Mouse (Mus musculus) embryonic facial prominence, embryonic 13.5 days (tissue): ENCODE data around the gene Pls3. TPM values are rescaled to one million over a fixed set of nuclear protein-coding genes. Genes with fewer than 3 reads are reported as not detected.
A peak's percentile ranks its signal among the peaks of the same experiment; 100 is the strongest.

ENCODE experiments used
- ATAC-seq: fragments of 200-750 bp; cut with Nextera tagmentation; 2 replicates; pipeline ENCODE4 v1.8.0; 2017; ENCODE audit warnings: low read depth; ENCODE audit not compliant: insufficient number of reproducible peaks, insufficient read depth, low FRiP score, low TSS enrichment
- H3K27ac ChIP-seq: fragments of 300-500 bp; sonication (generic); 2 replicates; pipeline ENCODE4 v1.5.1; 2015; ENCODE audit warnings: moderate library complexity, mild to moderate bottlenecking, inconsistent platforms
- H3K27me3 ChIP-seq: fragments of 300-500 bp; sonication (generic); 2 replicates; pipeline ENCODE4 v1.6.1; 2015; ENCODE audit warnings: mild to moderate bottlenecking, inconsistent platforms
- H3K36me3 ChIP-seq: fragments of 300-500 bp; sonication (generic); 2 replicates; pipeline ENCODE4 v1.6.1; 2015; ENCODE audit warnings: mild to moderate bottlenecking, inconsistent platforms
- H3K4me1 ChIP-seq: fragments of 300-500 bp; sonication (generic); 2 replicates; pipeline ENCODE4 v1.6.1; 2015; ENCODE audit warnings: inconsistent platforms
- H3K4me2 ChIP-seq: fragments of 300-500 bp; sonication (generic); 2 replicates; pipeline ENCODE4 v1.6.1; 2015; ENCODE audit warnings: moderate library complexity, mild to moderate bottlenecking, inconsistent platforms
- H3K4me3 ChIP-seq: fragments of 300-500 bp; sonication (generic); 2 replicates; pipeline ENCODE4 v1.5.1; 2015; ENCODE audit warnings: mild to moderate bottlenecking, inconsistent platforms
- H3K9ac ChIP-seq: fragments of 300-500 bp; sonication (generic); 2 replicates; pipeline ENCODE4 v1.6.1; 2015; ENCODE audit warnings: mild to moderate bottlenecking, inconsistent platforms
- H3K9me3 ChIP-seq: fragments of 300-500 bp; sonication (generic); 2 replicates; pipeline ENCODE4 v1.6.1; 2016; ENCODE audit warnings: inconsistent platforms
- WGBS: fragments of 180-500 bp; shearing (Covaris S2); methylation state at CpG from one replicate; pipeline ENCODE4 v1.1.7; 2015; ENCODE audit warnings: mixed read lengths; 5-methylcytosine and 5-hydroxymethylcytosine counted together
- polyA plus RNA-seq: library from polyadenylated mRNA; unstranded; fragments of >200 nt; fragmentation: Nextera tagmentation; extraction: Ambion mirVana; gene quantifications from 2 replicates; pipeline ENCODE4 v1.2.1, GENCODE M21; 2015

Gene Pls3
- 101 and 107 TPM in 2 replicates for polyA plus RNA-seq

GRCm38 (mm10) chrX:75874332-75875291 is at the start of gene Pls3:
TSS of gene Pls3 (minus strand) at chrX:75875182.
- Histone ChIP-seq H3K27me3 (peaks cover 20% of the 10 kb centered on the region; the same call in 1 of the 2 replicates), H3K4me1 (0 out of 2 replicates have a peak, but pooled peaks cover 2% of the 10 kb centered on the region), H3K4me2 (peak within 1 kb of the TSS; percentile 60), H3K9ac (peak within 1 kb of the TSS; percentile 71), H3K4me3 (peak within 1 kb of the TSS; percentile 51), H3K36me3 (no peaks in the 10 kb centered on the region), H3K27ac (peak within 1 kb of the TSS; percentile 83), H3K9me3 (no peaks in the 10 kb centered on the region)
- peak; percentile 91 for ATAC-seq
- WGBS: 20% methylated on average over 39 of the region's 45 CpGs

- H3K4me2 ChIP-seq: no peak overlapping the region
- no peak overlapping the region for H3K27ac ChIP-seq
- H3K4me3 ChIP-seq: no peak overlapping the region
- H3K36me3 ChIP-seq: no peaks in the 10 kb centered on the region
- ATAC-seq: no peak
- no peaks in the 10 kb centered on the region for H3K27me3 ChIP-seq
- no peaks in the 10 kb centered on the region for H3K9me3 ChIP-seq
- H3K9ac ChIP-seq: no peak overlapping the region
- WGBS: 67% methylated on average over 6 of the region's 6 CpGs
- H3K4me1 ChIP-seq: no peaks in the 10 kb centered on the region
Observed at GRCm38 (mm10) chrX:75895716-75896115, 20.7 kb upstream of the Pls3 start.

- H3K9ac ChIP-seq: no peak overlapping the region
- H3K27me3 ChIP-seq: peaks cover 20% of the 10 kb centered on the region; the same call in 1 of the 2 replicates
- no peak overlapping the region for H3K27ac ChIP-seq
- no peaks in the 10 kb centered on the region for H3K36me3 ChIP-seq
- H3K4me1 ChIP-seq: 0 out of 2 replicates have a peak, but pooled peaks cover 2% of the 10 kb centered on the region
- WGBS: 30% methylated on average over 5 of the region's 5 CpGs
- peak overlapping the region; percentile 60 for H3K4me2 ChIP-seq
- no peak for ATAC-seq
- H3K9me3 ChIP-seq: no peaks in the 10 kb centered on the region
- peak overlapping the region; percentile 51 for H3K4me3 ChIP-seq
Observed at GRCm38 (mm10) chrX:75875566-75875965, 584 bp upstream of the Pls3 start.

GRCm38 (mm10) chrX:75873813-75874212 is 1.2 kb downstream of the Pls3 start:
- H3K9ac ChIP-seq: peak overlapping the region; percentile 71
- peak overlapping the region; percentile 83; the same call in 1 of the 2 replicates for H3K27ac ChIP-seq
- WGBS: 17% methylated on average over 15 of the region's 15 CpGs
- peak overlapping the region; percentile 51 for H3K4me3 ChIP-seq
- no peak for ATAC-seq
- H3K27me3 ChIP-seq: peaks cover 17% of the 10 kb centered on the region; the same call in 1 of the 2 replicates
- no peaks in the 10 kb centered on the region for H3K36me3 ChIP-seq
- peak overlapping the region; percentile 60 for H3K4me2 ChIP-seq
- 0 out of 2 replicates have a peak, but pooled peaks cover 2% of the 10 kb centered on the region for H3K4me1 ChIP-seq
- H3K9me3 ChIP-seq: no peaks in the 10 kb centered on the region

GRCm38 (mm10) chrX:75873253-75873652 is 1.7 kb downstream of the Pls3 start:
- Histone ChIP-seq H3K4me1 (0 out of 2 replicates have a peak, but pooled peaks cover 2% of the 10 kb centered on the region), H3K27me3 (peaks cover 17% of the 10 kb centered on the region; the same call in 1 of the 2 replicates), H3K4me3 (peak overlapping the region; percentile 51), H3K36me3 (no peaks in the 10 kb centered on the region), H3K4me2 (peak overlapping the region; percentile 60), H3K9me3 (no peaks in the 10 kb centered on the region), H3K9ac (peak overlapping the region; percentile 71; the same call in 1 of the 2 replicates), H3K27ac (no peak overlapping the region)
- 30% methylated on average over 4 of the region's 4 CpGs for WGBS
- ATAC-seq: no peak

GRCm38 (mm10) chrX:75871855-75872254 is 3.1 kb downstream of the Pls3 start:
- H3K27me3 ChIP-seq: peaks cover 17% of the 10 kb centered on the region; the same call in 1 of the 2 replicates
- 0 out of 2 replicates have a peak, but pooled peaks cover 2% of the 10 kb centered on the region for H3K4me1 ChIP-seq
- no peak overlapping the region for H3K9ac ChIP-seq
- no peak overlapping the region for H3K4me3 ChIP-seq
- WGBS: 78% methylated on average over 2 of the region's 2 CpGs
- no peaks in the 10 kb centered on the region for H3K36me3 ChIP-seq
- H3K4me2 ChIP-seq: no peak overlapping the region
- no peak for ATAC-seq
- no peak overlapping the region for H3K27ac ChIP-seq
- H3K9me3 ChIP-seq: no peaks in the 10 kb centered on the region

- H3K9me3 ChIP-seq: no peaks in the 10 kb centered on the region
- ATAC-seq: no peak
- H3K4me3 ChIP-seq: no peak overlapping the region
- no peaks in the 10 kb centered on the region; the same call in 1 of the 2 replicates for H3K27me3 ChIP-seq
- H3K36me3 ChIP-seq: no peaks in the 10 kb centered on the region
- 87% methylated on average over 3 of the region's 3 CpGs for WGBS
- H3K4me2 ChIP-seq: no peak overlapping the region
- no peaks in the 10 kb centered on the region for H3K4me1 ChIP-seq
- H3K27ac ChIP-seq: no peak overlapping the region
- H3K9ac ChIP-seq: no peak overlapping the region
Observed at GRCm38 (mm10) chrX:75861715-75862114, 13.3 kb downstream of the Pls3 start.

GRCm38 (mm10) chrX:75854294-75854693 is 20.7 kb downstream of the Pls3 start:
- Histone ChIP-seq H3K9me3 (no peaks in the 10 kb centered on the region), H3K27ac (no peak overlapping the region), H3K36me3 (no peaks in the 10 kb centered on the region), H3K9ac (no peak overlapping the region), H3K4me2 (no peak overlapping the region), H3K27me3 (no peaks in the 10 kb centered on the region; the same call in 1 of the 2 replicates), H3K4me1 (no peaks in the 10 kb centered on the region), H3K4me3 (no peak overlapping the region)
- no peak for ATAC-seq
- WGBS: 88% methylated on average over 3 of the region's 3 CpGs

GRCm38 (mm10) chrX:75844290-75844689 is 30.7 kb downstream of the Pls3 start:
- Histone ChIP-seq H3K4me3 (no peak overlapping the region), H3K9me3 (no peaks in the 10 kb centered on the region), H3K4me2 (no peak overlapping the region), H3K9ac (no peak overlapping the region), H3K27ac (no peak overlapping the region), H3K4me1 (peaks cover 4% of the 10 kb centered on the region; the same call in 1 of the 2 replicates), H3K27me3 (no peaks in the 10 kb centered on the region; the same call in 1 of the 2 replicates), H3K36me3 (no peaks in the 10 kb centered on the region)
- WGBS: 80% methylated on average over 4 of the region's 4 CpGs
- no peak for ATAC-seq

- no peaks in the 10 kb centered on the region; the same call in 1 of the 2 replicates for H3K27me3 ChIP-seq
- no peaks in the 10 kb centered on the region for H3K9me3 ChIP-seq
- no peak overlapping the region for H3K9ac ChIP-seq
- H3K4me1 ChIP-seq: peaks cover 4% of the 10 kb centered on the region; the same call in 1 of the 2 replicates
- ATAC-seq: no peak
- H3K27ac ChIP-seq: no peak overlapping the region
- H3K4me3 ChIP-seq: no peak overlapping the region
- H3K4me2 ChIP-seq: no peak overlapping the region
- H3K36me3 ChIP-seq: no peaks in the 10 kb centered on the region
- WGBS: 69% methylated on average over 9 of the region's 9 CpGs
Observed at GRCm38 (mm10) chrX:75842835-75843234, 32.1 kb downstream of the Pls3 start.

- no peak overlapping the region for H3K27ac ChIP-seq
- H3K4me2 ChIP-seq: no peak overlapping the region
- H3K27me3 ChIP-seq: no peaks in the 10 kb centered on the region; the same call in 1 of the 2 replicates
- WGBS: 67% methylated on average over 2 of the region's 2 CpGs
- peaks cover 4% of the 10 kb centered on the region; the same call in 1 of the 2 replicates for H3K4me1 ChIP-seq
- no peak for ATAC-seq
- no peaks in the 10 kb centered on the region for H3K36me3 ChIP-seq
- H3K4me3 ChIP-seq: no peak overlapping the region
- H3K9me3 ChIP-seq: no peaks in the 10 kb centered on the region
- no peak overlapping the region for H3K9ac ChIP-seq
Observed at GRCm38 (mm10) chrX:75842120-75842519, 32.9 kb downstream of the Pls3 start.
